Mouse (Mus musculus) large intestine, adult 2 months (tissue): ENCODE results near the gene Anp32b. TPM values are rescaled to one million over a fixed set of nuclear protein-coding genes. Genes with fewer than 3 reads are reported as not detected.

Experiments
- DNase-seq: peaks from one replicate; pipeline ENCODE4 v3.0.0-alpha.2; 2012; ENCODE audit warnings: low read depth, low spot score
- WGBS: fragments of 180-500 bp; shearing (Covaris S2); methylation state at CpG from one replicate; pipeline ENCODE4 v1.1.7; 2018; 5-methylcytosine and 5-hydroxymethylcytosine counted together
- polyA plus RNA-seq: library from polyadenylated mRNA; depleted of rRNA; stranded (reverse); fragments of >200 nt; gene quantifications from 2 replicates; pipeline ENCODE4 v1.2.3, GENCODE M21; 2012; rRNA removed

Gene Anp32b
- polyA plus RNA-seq = 9.6 and 11.5 TPM in 2 replicates

- under 1% methylated on average over 52 of the region's 66 CpGs for WGBS
- peak; percentile 45 for DNase-seq
These were observed at the start of gene Anp32b for GRCm38 (mm10) chr4:46450519-46451131. Gene Anp32b, plus strand, starts transcription at chr4:46450902.

- DNase-seq = no peak
- WGBS = 43% methylated on average over 6 of the region's 6 CpGs
These were observed 46.5 kb upstream of the Anp32b start for GRCm38 (mm10) chr4:46404042-46404795.

- no peak for DNase-seq
- WGBS = 93% methylated on average over 8 of the region's 8 CpGs
These were observed 43.6 kb upstream of the Anp32b start for GRCm38 (mm10) chr4:46406966-46407703.

- DNase-seq = no peak
- WGBS = 91% methylated on average over 5 of the region's 5 CpGs
These were observed 40.0 kb upstream of the Anp32b start for GRCm38 (mm10) chr4:46410677-46411076.

- WGBS = 63% methylated on average over 6 of the region's 6 CpGs
- DNase-seq = no peak
These were observed 39.2 kb upstream of the Anp32b start for GRCm38 (mm10) chr4:46411489-46411888.

GRCm38 (mm10) chr4:46412113-46412512 lies 38.6 kb upstream of the Anp32b start:
- WGBS = 51% methylated on average over 1 of the region's 1 CpGs
- DNase-seq = no peak

- no peak for DNase-seq
- 72% methylated on average over 7 of the region's 7 CpGs for WGBS
These were observed 37.3 kb upstream of the Anp32b start, which contains the start of gene Hemgn for GRCm38 (mm10) chr4:46413406-46413805. Gene Hemgn, minus strand, starts transcription at chr4:46413506.

GRCm38 (mm10) chr4:46417491-46417890 lies 33.2 kb upstream of the Anp32b start:
- DNase-seq = no peak
- WGBS = 41% methylated on average over 3 of the region's 3 CpGs

- 55% methylated on average over 9 of the region's 9 CpGs for WGBS
- no peak for DNase-seq
These were observed 31.9 kb upstream of the Anp32b start for GRCm38 (mm10) chr4:46418851-46419250.

GRCm38 (mm10) chr4:46422625-46423024 lies 28.1 kb upstream of the Anp32b start:
- WGBS = 60% methylated on average over 8 of the region's 8 CpGs
- DNase-seq = no peak

- no peak for DNase-seq
- WGBS = 64% methylated on average over 10 of the region's 10 CpGs
These were observed 21.7 kb upstream of the Anp32b start for GRCm38 (mm10) chr4:46428903-46429499.

GRCm38 (mm10) chr4:46432339-46433036 lies 18.2 kb upstream of the Anp32b start:
- WGBS = 75% methylated on average over 12 of the region's 12 CpGs
- no peak for DNase-seq

- WGBS = 52% methylated on average over 4 of the region's 4 CpGs
- DNase-seq = no peak
These were observed 8.2 kb upstream of the Anp32b start for GRCm38 (mm10) chr4:46442501-46442900.

GRCm38 (mm10) chr4:46445237-46445945 lies 5.3 kb upstream of the Anp32b start:
- WGBS = 50% methylated on average over 9 of the region's 9 CpGs
- DNase-seq = no peak

GRCm38 (mm10) chr4:46447461-46447860 lies 3.2 kb upstream of the Anp32b start:
- DNase-seq = no peak
- 30% methylated on average over 1 of the region's 1 CpGs for WGBS

GRCm38 (mm10) chr4:46448886-46449285 lies 1.8 kb upstream of the Anp32b start:
- DNase-seq = no peak
- WGBS = 67% methylated on average over 6 of the region's 6 CpGs

- WGBS = 40% methylated on average over 7 of the region's 7 CpGs
- no peak for DNase-seq
These were observed 633 bp upstream of the Anp32b start for GRCm38 (mm10) chr4:46450020-46450518.

GRCm38 (mm10) chr4:46451240-46451757 lies 597 bp downstream of the Anp32b start:
- 2% methylated on average over 66 of the region's 70 CpGs for WGBS

More at GRCm38 (mm10) chr4:46451240-46451757, 597 bp downstream of the Anp32b start:
- no peak for DNase-seq
